Mouse (Mus musculus): Measurements from ENCODE around the gene Grtp1. TPM values are rescaled to one million over a fixed set of nuclear protein-coding genes. Genes with fewer than 3 reads are reported as not detected.

The Grtp1 gene
- polyA plus RNA-seq, 1 experiment from 2014 or later = 15.7 TPM

GRCm38 (mm10) chr8:13187229-13187628 is 13.2 kb downstream of the Grtp1 start:
- WGBS = 86% methylated on average over 9 of the region's 9 CpGs
- no peak overlapping the region for H3K27ac ChIP-seq (replicated peaks; ENCODE audit: low read depth, low read length)
- H3K9ac ChIP-seq (ENCODE audit: low read length) = no peak overlapping the region
- no peak for ATAC-seq (ENCODE audit: insufficient number of reproducible peaks, low FRiP score, low TSS enrichment, low read depth)
- no peak overlapping the region for H3K4me2 ChIP-seq (ENCODE audit: low read depth, severe bottlenecking)
- H3K27me3 ChIP-seq (ENCODE audit: control insufficient read depth, insufficient read depth, low read length) = no peaks in the 10 kb centered on the region
- H3K36me3 ChIP-seq (ENCODE audit: control insufficient read depth, insufficient read depth, low read length) = no peaks in the 10 kb centered on the region; the same call in 1 of the 2 replicates
- H3K9me3 ChIP-seq (ENCODE audit: control insufficient read depth, low read length) = no peaks in the 10 kb centered on the region
- H3K4me1 ChIP-seq (ENCODE audit: control insufficient read depth, insufficient read depth, low read length) = no peaks in the 10 kb centered on the region
- H3K4me3 ChIP-seq (ENCODE audit: low read depth, low read length) = no peak overlapping the region
- no peak for DNase-seq (ENCODE audit: low spot score)

- H3K4me1 ChIP-seq (ENCODE audit: control insufficient read depth, insufficient read depth, low read length) = no peaks in the 10 kb centered on the region
- H3K9me3 ChIP-seq (ENCODE audit: control insufficient read depth, low read length) = no peaks in the 10 kb centered on the region
- no peak overlapping the region for H3K4me2 ChIP-seq (ENCODE audit: low read depth, severe bottlenecking)
- no peak for DNase-seq (ENCODE audit: low spot score)
- no peak overlapping the region for H3K27ac ChIP-seq (replicated peaks; ENCODE audit: low read depth, low read length)
- no peak overlapping the region for H3K9ac ChIP-seq (ENCODE audit: low read length)
- WGBS = 88% methylated on average over 8 of the region's 8 CpGs
- H3K27me3 ChIP-seq (ENCODE audit: control insufficient read depth, insufficient read depth, low read length) = no peaks in the 10 kb centered on the region
- ATAC-seq (ENCODE audit: insufficient number of reproducible peaks, low FRiP score, low TSS enrichment, low read depth) = no peak
- no peak overlapping the region for H3K4me3 ChIP-seq (ENCODE audit: low read depth, low read length)
- no peaks in the 10 kb centered on the region; the same call in 1 of the 2 replicates for H3K36me3 ChIP-seq (ENCODE audit: control insufficient read depth, insufficient read depth, low read length)
Observed at GRCm38 (mm10) chr8:13186819-13187218, 13.6 kb downstream of the Grtp1 start.

DNA sequence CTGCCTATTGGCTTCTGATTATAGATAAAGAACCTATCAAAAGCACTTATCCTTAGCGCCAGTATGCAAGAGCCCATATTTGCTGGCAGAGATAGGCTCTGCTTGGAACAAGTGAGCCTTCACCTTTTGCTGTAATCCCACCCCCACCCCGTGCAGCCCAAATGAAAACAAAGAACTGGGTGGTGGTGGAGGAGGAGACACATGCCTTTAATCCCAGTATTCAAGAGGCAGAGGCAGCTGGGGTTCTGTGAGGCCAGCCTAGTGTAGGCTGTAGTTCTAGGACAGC is 18.8 kb downstream of the Grtp1 start:
- no peak overlapping the region for H3K9ac ChIP-seq (ENCODE audit: low read length)

DNA sequence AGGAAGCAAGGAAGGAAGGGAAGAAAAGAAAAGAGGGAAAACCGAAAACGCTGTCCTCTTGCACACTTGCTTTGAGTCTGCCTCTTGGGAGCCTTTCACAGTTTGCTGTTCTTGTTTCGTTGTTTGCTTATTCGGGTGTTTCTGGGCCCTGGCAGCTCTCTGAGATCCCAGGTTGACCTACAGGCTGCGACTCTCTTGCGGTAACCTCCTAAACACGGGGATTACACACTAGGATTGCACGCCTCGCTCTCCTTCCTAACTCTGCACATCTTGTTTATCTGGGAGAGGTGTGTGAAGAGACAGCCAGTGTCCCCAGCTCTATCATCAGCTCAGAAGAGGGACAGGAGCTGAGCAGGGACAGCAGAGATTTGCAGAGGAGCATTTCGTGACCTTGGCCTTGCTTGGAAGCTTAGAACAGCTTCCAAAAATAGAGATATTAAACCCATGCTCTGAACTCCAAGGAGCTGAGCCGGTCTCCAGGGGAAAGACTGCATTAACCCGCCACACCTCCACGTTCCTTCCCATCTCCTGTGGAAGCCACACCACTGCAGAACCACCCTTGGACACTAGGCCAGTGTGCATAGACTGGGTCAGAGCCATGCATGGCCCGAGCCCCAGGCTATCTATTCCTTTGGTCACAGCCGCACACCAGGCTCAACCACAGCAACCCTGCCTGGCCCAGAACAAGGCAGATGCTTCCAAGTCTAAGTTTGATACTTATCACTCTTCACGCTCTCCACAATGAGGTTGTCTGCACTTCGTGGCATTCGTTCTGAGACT is 19.3 kb downstream of the Grtp1 start:
- 88% methylated on average over 18 of the region's 18 CpGs for WGBS
- DNase-seq (ENCODE audit: low spot score) = no peak

More for the DNA sequence above, 18.8 kb downstream of the Grtp1 start:
- DNase-seq (ENCODE audit: low spot score) = no peak
- WGBS = 62% methylated on average over 2 of the region's 2 CpGs
- Histone ChIP-seq H3K4me3 (ENCODE audit: low read depth, low read length) (no peak overlapping the region), H3K27me3 (ENCODE audit: control insufficient read depth, insufficient read depth, low read length) (no peaks in the 10 kb centered on the region), H3K36me3 (ENCODE audit: control insufficient read depth, insufficient read depth, low read length) (peaks cover 2% of the 10 kb centered on the region; the same call in 1 of the 2 replicates), H3K27ac (replicated peaks; ENCODE audit: low read depth, low read length) (no peak overlapping the region), H3K9me3 (ENCODE audit: control insufficient read depth, low read length) (no peaks in the 10 kb centered on the region), H3K4me1 (ENCODE audit: control insufficient read depth, insufficient read depth, low read length) (no peaks in the 10 kb centered on the region), H3K4me2 (ENCODE audit: low read depth, severe bottlenecking) (no peak overlapping the region)
- no peak for ATAC-seq (ENCODE audit: insufficient number of reproducible peaks, low FRiP score, low TSS enrichment, low read depth)

DNA sequence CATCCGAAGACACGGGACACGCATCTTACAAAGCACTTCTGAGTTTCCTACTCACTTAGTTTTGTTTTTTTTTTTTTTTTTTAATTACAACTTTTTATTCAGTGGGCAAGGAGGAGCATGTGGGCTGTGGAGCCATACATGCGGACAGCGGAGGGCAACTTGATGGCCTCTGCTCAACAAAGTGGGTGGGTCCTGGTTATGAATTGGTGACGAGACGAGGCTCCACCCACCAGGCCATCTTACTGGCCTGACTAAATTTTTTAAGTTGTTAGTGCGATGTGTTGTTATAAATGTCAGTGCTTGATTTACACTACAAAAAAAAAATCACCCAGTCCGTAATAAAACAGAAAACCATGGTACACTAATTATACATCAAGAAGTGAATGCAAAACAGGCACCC is 20.0 kb downstream of the Grtp1 start:
- Histone ChIP-seq H3K27ac (replicated peaks; ENCODE audit: low read depth, low read length) (no peak overlapping the region), H3K27me3 (ENCODE audit: control insufficient read depth, insufficient read depth, low read length) (no peaks in the 10 kb centered on the region), H3K9me3 (ENCODE audit: control insufficient read depth, low read length) (no peaks in the 10 kb centered on the region), H3K4me2 (ENCODE audit: low read depth, severe bottlenecking) (no peak overlapping the region), H3K9ac (ENCODE audit: low read length) (no peak overlapping the region), H3K4me3 (ENCODE audit: low read depth, low read length) (no peak overlapping the region), H3K36me3 (ENCODE audit: control insufficient read depth, insufficient read depth, low read length) (peaks cover 13% of the 10 kb centered on the region; the same call in 1 of the 2 replicates), H3K4me1 (ENCODE audit: control insufficient read depth, insufficient read depth, low read length) (no peaks in the 10 kb centered on the region)
- DNase-seq (ENCODE audit: low spot score) = no peak
- 83% methylated on average over 9 of the region's 9 CpGs for WGBS
- no peak for ATAC-seq (ENCODE audit: insufficient number of reproducible peaks, low FRiP score, low TSS enrichment, low read depth)

More for the DNA sequence above, 19.3 kb downstream of the Grtp1 start:
- Histone ChIP-seq H3K9ac (ENCODE audit: low read length) (no peak overlapping the region), H3K4me3 (ENCODE audit: low read depth, low read length) (no peak overlapping the region), H3K27me3 (ENCODE audit: control insufficient read depth, insufficient read depth, low read length) (no peaks in the 10 kb centered on the region), H3K4me1 (ENCODE audit: control insufficient read depth, insufficient read depth, low read length) (no peaks in the 10 kb centered on the region), H3K36me3 (ENCODE audit: control insufficient read depth, insufficient read depth, low read length) (peaks cover 7% of the 10 kb centered on the region; the same call in 1 of the 2 replicates), H3K4me2 (ENCODE audit: low read depth, severe bottlenecking) (no peak overlapping the region), H3K9me3 (ENCODE audit: control insufficient read depth, low read length) (no peaks in the 10 kb centered on the region), H3K27ac (replicated peaks; ENCODE audit: low read depth, low read length) (no peak overlapping the region)
- ATAC-seq (ENCODE audit: insufficient number of reproducible peaks, low FRiP score, low TSS enrichment, low read depth) = no peak

- no peak overlapping the region for H3K4me3 ChIP-seq (ENCODE audit: low read depth, low read length)
- peaks cover 15% of the 10 kb centered on the region for H3K36me3 ChIP-seq (ENCODE audit: control insufficient read depth, insufficient read depth, low read length)
- H3K27ac ChIP-seq (replicated peaks; ENCODE audit: low read depth, low read length) = no peak overlapping the region
- H3K27me3 ChIP-seq (ENCODE audit: control insufficient read depth, insufficient read depth, low read length) = no peaks in the 10 kb centered on the region
- no peak for DNase-seq (ENCODE audit: low spot score)
- H3K9me3 ChIP-seq (ENCODE audit: control insufficient read depth, low read length) = no peaks in the 10 kb centered on the region
- WGBS = 79% methylated on average over 7 of the region's 7 CpGs
- no peak for ATAC-seq (ENCODE audit: insufficient number of reproducible peaks, low FRiP score, low TSS enrichment, low read depth)
- H3K9ac ChIP-seq (ENCODE audit: low read length) = no peak overlapping the region
- H3K4me2 ChIP-seq (ENCODE audit: low read depth, severe bottlenecking) = no peak overlapping the region
- H3K4me1 ChIP-seq (ENCODE audit: control insufficient read depth, insufficient read depth, low read length) = no peaks in the 10 kb centered on the region
Observed at GRCm38 (mm10) chr8:13179948-13180347, 20.5 kb downstream of the Grtp1 start.

- ATAC-seq (ENCODE audit: insufficient number of reproducible peaks, low FRiP score, low TSS enrichment, low read depth) = no peak
- Histone ChIP-seq H3K9me3 (ENCODE audit: control insufficient read depth, low read length) (no peaks in the 10 kb centered on the region), H3K27me3 (ENCODE audit: control insufficient read depth, insufficient read depth, low read length) (no peaks in the 10 kb centered on the region), H3K4me2 (ENCODE audit: low read depth, severe bottlenecking) (no peak overlapping the region), H3K4me3 (ENCODE audit: low read depth, low read length) (no peak overlapping the region), H3K36me3 (ENCODE audit: control insufficient read depth, insufficient read depth, low read length) (peaks cover 15% of the 10 kb centered on the region), H3K9ac (ENCODE audit: low read length) (no peak overlapping the region), H3K27ac (replicated peaks; ENCODE audit: low read depth, low read length) (no peak overlapping the region), H3K4me1 (ENCODE audit: control insufficient read depth, insufficient read depth, low read length) (no peaks in the 10 kb centered on the region)
- WGBS = 78% methylated on average over 6 of the region's 6 CpGs
- no peak for DNase-seq (ENCODE audit: low spot score)
Observed at GRCm38 (mm10) chr8:13179482-13179881, 20.9 kb downstream of the Grtp1 start.

- H3K4me3 ChIP-seq (ENCODE audit: low read depth, low read length) = no peak overlapping the region
- no peak for ATAC-seq (ENCODE audit: insufficient number of reproducible peaks, low FRiP score, low TSS enrichment, low read depth)
- H3K4me1 ChIP-seq (ENCODE audit: control insufficient read depth, insufficient read depth, low read length) = no peaks in the 10 kb centered on the region
- 88% methylated on average over 5 of the region's 5 CpGs for WGBS
- H3K9me3 ChIP-seq (ENCODE audit: control insufficient read depth, low read length) = no peaks in the 10 kb centered on the region
- no peaks in the 10 kb centered on the region for H3K27me3 ChIP-seq (ENCODE audit: control insufficient read depth, insufficient read depth, low read length)
- no peak overlapping the region for H3K27ac ChIP-seq (replicated peaks; ENCODE audit: low read depth, low read length)
- peaks cover 25% of the 10 kb centered on the region for H3K36me3 ChIP-seq (ENCODE audit: control insufficient read depth, insufficient read depth, low read length)
- DNase-seq (ENCODE audit: low spot score) = no peak
- H3K9ac ChIP-seq (ENCODE audit: low read length) = no peak overlapping the region
- H3K4me2 ChIP-seq (ENCODE audit: low read depth, severe bottlenecking) = no peak overlapping the region
Observed at GRCm38 (mm10) chr8:13178137-13178536, 22.3 kb downstream of the Grtp1 start.
